Mouse (Mus musculus) A20 (cell line): Measurements from ENCODE around the gene Rps10.

Experiments used
- DNase-seq: peaks from one replicate; pipeline ENCODE4 v3.0.0-alpha.2; 2011; ENCODE audit warnings: low read depth, low spot score

The Rps10 gene

GRCm38 (mm10) chr17:27636132-27637020 is at the start of gene Rps10:
Rps10 (minus strand) TSS chr17:27636669.
- no peak for DNase-seq

DNA sequence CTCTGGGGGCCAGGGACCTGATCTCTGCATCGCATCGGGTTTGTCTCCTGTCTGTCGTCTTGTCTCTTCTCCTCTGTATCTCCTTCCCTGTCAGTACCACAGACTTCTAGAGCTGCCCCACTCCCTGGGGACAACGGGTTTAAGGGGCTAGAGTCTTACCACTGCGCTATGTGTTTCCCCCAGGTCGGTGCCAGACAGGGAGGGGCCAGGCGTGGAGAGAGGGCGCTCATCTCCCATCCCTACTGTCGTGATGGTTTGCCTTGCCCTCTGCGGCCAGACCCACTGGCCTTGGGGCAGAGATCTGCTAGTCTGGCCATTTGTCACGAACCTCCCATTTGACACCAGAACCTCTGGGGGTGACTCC is 49.1 kb upstream of the Rps10 start:
- no peak for DNase-seq

DNA sequence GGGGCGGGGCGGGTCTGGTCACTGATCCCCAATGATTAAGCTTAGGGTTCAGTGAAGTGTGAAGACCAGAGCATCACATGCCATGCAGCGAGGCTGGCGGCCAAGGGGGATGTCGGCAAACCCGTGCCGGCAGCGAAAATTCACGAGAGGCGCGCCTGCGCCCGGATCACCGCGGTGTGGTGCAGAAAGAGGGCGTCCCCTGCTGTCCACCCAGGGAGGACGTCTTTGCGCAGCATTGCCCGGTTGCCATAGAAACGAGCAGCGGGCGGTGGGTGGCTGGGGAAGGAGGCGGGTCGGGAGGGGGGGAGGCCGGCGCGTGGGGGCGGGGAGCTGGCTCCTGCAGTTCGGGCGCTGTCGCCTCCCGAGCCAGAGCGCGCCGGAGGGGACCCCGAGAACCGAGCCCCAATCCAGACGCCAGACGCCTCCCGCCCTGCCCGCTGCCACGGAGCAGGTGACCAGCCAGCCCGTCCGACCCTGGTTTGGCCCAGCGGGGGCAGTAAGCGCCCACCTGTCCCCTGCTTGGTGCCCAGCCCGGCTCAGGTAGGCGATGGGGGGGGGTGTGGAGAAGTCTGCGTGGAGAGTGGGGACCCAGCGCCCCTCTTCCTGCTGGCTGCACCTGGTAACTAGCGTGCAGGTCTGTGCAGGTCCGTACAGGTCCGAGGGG is 48.5 kb upstream of the Rps10 start:
- DNase-seq = no peak

DNA sequence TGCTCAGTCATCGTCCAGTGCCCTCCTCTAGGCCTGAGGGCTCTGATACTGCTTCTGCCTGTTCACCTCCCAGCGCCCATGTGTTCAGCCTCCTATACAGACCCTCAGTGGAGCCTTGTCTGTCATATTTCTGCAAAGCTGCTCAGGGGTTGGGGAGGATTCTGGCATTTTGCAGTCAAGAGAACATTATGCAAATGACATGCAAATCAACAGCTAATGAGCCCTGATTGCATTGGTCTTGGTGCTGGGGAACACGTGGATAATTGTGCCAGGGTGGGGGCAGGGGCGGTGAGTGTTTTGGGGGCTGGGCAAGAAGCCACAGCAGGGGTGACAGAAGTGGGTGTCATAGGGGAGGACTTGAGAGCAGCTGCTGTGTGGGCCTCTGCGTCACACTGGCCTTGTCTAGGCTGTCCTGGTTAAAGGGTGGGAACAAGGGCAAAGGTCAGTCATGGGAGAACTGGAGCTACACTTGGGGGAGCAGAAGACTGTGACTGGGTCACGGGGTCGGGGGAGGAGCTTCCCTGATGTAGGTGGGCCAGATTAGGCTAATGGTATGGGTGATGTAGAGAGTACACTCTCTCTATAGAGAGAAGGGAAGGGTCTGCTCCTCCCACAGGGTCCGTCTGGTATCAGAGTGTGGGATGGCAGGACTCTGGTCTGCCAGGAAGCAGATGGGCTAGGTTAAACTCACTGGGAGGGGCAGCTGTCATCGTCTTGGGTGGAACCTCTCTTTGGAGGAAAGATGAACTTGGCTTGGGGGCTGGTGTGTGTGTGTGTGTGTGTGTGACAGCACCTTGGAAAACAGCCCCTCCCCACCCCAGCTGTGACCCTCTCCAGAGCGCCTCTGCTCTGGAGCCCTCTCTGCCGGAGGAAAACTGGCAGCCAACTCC is 42.7 kb upstream of the Rps10 start:
- DNase-seq = no peak

GRCm38 (mm10) chr17:27677756-27678155 is 41.3 kb upstream of the Rps10 start:
- no peak for DNase-seq

DNA sequence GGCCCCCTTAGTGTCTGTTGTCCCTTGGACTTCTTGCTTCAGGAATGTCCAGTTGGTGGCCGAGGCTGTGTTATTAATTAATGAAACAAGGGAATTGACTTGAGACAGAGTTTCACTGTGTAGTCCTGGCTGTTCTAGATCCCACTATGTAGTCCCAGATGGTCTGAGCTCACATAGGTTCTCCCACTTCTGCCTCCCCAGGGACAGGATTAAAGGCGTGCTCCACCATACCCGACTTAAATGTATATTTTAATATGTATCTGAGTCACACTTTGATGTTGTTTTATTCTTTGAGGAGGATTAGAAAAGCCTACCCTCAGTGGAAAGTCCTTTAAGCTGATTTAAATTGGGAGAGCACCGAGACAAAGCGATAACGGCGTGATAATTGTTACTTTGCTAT is 39.8 kb upstream of the Rps10 start:
- no peak for DNase-seq

GRCm38 (mm10) chr17:27675453-27675852 is 39.0 kb upstream of the Rps10 start:
- DNase-seq = no peak

- DNase-seq = no peak
Measured at GRCm38 (mm10) chr17:27673945-27674344, 37.5 kb upstream of the Rps10 start.

DNA sequence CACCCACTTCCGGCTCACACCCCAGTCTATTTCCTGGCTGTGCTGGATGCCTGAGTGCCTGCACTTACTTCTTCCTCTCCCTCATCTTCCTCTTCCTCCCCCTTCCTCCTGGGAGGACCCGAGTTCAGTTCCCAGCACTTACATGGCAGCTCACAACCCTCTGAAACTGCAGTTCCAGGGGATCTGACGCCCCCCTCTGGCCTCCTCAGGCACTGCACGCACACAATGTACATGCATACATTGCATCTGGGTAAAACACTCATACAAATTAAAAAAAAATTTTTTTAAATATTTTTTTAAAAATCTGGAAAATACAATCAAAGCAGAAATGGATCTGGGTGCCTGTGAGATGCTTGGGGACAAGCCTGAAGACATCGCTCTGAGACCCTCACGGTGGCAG is 35.3 kb upstream of the Rps10 start:
- no peak for DNase-seq

- no peak for DNase-seq
Measured at GRCm38 (mm10) chr17:27658767-27659166, 22.3 kb upstream of the Rps10 start.

- no peak for DNase-seq
Measured at GRCm38 (mm10) chr17:27657123-27657522, 20.7 kb upstream of the Rps10 start.

- no peak for DNase-seq
Measured at GRCm38 (mm10) chr17:27656414-27656813, 19.9 kb upstream of the Rps10 start.

- peak; percentile 80 for DNase-seq
Measured at GRCm38 (mm10) chr17:27656011-27656399, 19.5 kb upstream of the Rps10 start.

DNA sequence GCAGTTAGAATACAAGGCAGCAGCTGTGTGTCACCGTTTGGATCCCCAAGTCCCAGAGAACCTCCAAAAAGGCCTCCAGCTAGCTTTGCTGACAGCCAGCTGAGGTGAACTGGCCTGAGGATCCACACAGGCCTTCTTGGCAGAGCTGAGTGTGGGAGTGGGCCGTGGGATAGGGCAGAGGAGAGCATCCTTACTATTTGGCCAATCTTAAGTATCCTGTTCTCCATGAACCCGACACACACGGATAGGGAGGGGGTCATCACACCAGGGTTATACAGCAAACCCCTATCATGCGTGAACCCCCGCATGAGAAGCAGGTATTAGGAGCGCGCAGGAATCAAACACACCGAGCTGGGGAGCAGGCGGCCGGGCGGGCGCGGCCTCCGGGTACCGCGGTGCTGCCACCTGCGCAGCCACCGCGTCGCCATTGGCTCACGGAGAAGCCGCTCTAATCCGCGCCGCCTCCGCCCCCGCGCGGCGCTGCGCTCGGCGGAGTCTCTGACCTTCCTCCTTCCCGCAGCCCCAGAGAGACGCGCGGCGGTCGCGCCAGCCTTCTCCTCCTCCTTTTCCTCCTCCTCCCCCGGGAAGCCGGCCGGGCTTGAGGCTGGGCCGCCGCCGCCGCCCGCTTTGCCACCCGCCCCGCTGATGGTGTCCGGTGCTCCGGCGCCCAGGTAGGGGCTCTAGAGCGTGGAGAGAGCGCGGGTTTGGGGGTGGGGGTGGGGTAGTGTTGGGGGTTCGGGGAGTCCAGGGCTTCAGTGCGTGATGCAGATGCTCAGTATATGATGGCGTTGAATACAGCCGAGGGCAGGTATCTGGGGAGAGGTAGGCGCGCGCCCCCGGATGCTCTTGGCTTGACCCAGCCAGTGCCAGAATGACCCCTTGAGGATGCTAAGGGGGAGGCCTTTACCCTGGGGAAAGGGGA is 18.9 kb upstream of the Rps10 start, which contains the start of gene Pacsin1:
Pacsin1 (plus strand) TSS at position 421 of the 922 bp plus-strand sequence.
- peak; percentile 78 for DNase-seq

DNA sequence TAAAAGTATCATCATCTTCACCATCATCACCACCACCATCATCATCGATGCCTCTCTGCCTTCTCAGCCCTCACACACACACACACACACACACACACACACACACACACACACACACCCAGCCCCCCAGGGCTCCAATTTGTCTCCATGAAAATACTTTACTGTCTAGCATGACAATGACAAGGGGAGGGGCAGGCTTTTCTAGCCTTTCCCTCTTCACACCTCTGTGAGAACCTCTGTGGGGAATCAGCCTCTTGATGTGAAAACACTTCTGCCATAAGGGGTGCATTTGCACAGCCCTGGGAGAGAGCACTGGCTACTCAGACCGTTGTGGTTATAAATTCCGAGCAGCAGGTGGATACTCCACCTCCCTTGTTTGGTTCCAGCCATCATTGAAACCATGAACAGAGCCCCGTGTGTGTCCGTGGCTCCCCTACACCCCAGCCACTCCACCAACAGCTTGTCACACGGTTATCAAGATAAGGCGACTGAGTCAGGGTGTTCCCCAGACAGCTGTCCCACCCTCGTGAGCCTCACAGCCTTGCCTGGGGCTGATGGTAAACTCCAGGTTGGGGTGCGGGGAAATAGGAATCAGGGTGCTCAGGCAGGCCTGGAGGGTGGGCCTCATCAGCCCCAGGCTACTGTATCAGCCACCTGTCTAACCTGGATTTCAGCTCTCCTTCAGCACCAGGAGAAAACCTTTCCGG is 16.9 kb upstream of the Rps10 start:
- no peak for DNase-seq

- DNase-seq = no peak
Measured at GRCm38 (mm10) chr17:27652046-27652790, 15.7 kb upstream of the Rps10 start.

DNA sequence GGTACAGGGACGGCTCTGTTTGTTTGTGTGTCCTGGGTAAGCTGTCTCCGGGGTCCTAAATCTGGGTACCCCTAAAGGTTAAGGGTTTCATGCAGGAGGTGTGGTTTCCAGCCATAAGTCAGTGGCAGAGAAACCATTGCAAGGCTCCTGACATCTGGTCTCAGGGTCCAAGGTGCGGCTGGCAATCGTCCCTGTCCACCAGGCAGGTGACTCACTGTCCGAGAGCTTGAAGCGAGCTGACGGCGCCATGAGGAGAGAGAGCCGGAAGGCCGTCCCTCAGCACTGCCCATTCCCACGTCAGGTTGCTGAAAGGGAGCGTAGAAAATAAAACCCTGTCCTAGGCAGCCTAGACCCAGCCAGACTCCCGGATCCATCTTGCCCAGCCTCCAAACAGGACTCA is 14.1 kb upstream of the Rps10 start:
- no peak for DNase-seq

- peak; percentile 79 for DNase-seq
Measured at GRCm38 (mm10) chr17:27650160-27650559, 13.7 kb upstream of the Rps10 start.

DNA sequence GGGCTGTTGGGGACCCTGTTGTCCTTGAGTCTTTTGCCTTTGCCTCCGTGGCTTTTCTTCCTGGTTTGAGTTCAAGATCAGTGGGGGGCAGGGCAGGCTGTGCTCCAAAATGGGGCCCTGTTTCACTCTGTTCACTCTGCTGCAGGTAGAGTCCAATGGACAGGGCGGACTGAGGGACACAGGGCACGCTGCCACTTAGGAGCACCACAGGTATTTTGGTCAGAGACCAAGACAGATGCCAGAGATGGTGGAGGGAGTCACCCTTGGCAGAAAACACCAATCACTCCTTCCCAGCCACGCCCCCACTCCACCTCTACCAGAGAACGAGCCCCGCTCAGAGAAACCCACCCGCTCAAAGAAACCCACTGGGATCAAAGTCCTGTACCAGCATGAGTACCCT is 9.3 kb upstream of the Rps10 start:
- DNase-seq = no peak

- DNase-seq = no peak
Measured at GRCm38 (mm10) chr17:27644572-27644971, 8.1 kb upstream of the Rps10 start.
